Mouse (Mus musculus) C2C12 (cell line): Measurements from ENCODE around the gene Phf13.

ENCODE experiments used
- CEBPB ChIP-seq: IDR thresholded peaks from one replicate; pipeline ENCODE4 v1.6.1; 2011; ENCODE audit warnings: low read depth, mild to moderate bottlenecking, control low read depth, moderate library complexity
- CTCF ChIP-seq: IDR thresholded peaks from one replicate; pipeline ENCODE4 v1.5.1; 2011; ENCODE audit not compliant: control insufficient read depth, insufficient read depth, insufficient read length
- FOSL1 ChIP-seq: IDR thresholded peaks from one replicate; pipeline ENCODE4 v1.8.0; 2011; ENCODE audit warnings: mild to moderate bottlenecking, low read length; ENCODE audit not compliant: poor library complexity, insufficient read depth, severe bottlenecking
- MAX ChIP-seq: IDR thresholded peaks from one replicate; pipeline ENCODE4 v1.6.1; 2011; ENCODE audit warnings: mild to moderate bottlenecking, control low read depth
- MYOD1 ChIP-seq: IDR thresholded peaks from one replicate; pipeline ENCODE4 v1.6.1; 2011; ENCODE audit warnings: low read depth; ENCODE audit not compliant: control insufficient read depth, insufficient read length
- MYOG ChIP-seq: IDR thresholded peaks from one replicate; pipeline ENCODE4 v1.6.1; 2011; ENCODE audit not compliant: control insufficient read depth, insufficient read length; ENCODE audit errors: extremely low read depth
- USF1 ChIP-seq: IDR thresholded peaks from one replicate; pipeline ENCODE4 v1.6.1; 2011; ENCODE audit warnings: low read depth, mild to moderate bottlenecking, control low read depth, moderate library complexity

- TF ChIP-seq CTCF, result no peak
- no peak for TF ChIP-seq USF1
- TF ChIP-seq FOSL1, result no peak
- no peak for TF ChIP-seq MYOD1
- TF ChIP-seq MAX, result no peak
- no peak for TF ChIP-seq MYOG
- TF ChIP-seq CEBPB, result no peak
Measured at GRCm38 (mm10) chr4:152024525-152024924, 28.5 kb upstream of the Phf13 start.
